Mouse (Mus musculus) forebrain, embryonic 13.5 days (tissue): Measurements from ENCODE around the gene Fam131a. TPM values are rescaled to one million over a fixed set of nuclear protein-coding genes. Genes with fewer than 3 reads are reported as not detected.
A peak's percentile ranks its signal among the peaks of the same experiment; 100 is the strongest.

Experiments
- ATAC-seq: fragments of 200-750 bp; cut with Nextera tagmentation; 2 replicates; pipeline ENCODE4 v1.8.0; 2017
- H3K27ac ChIP-seq: fragments of 300-500 bp; sonication (generic); 2 replicates; pipeline ENCODE4 v1.5.1; 2015; ENCODE audit warnings: inconsistent platforms, mild to moderate bottlenecking, moderate library complexity
- H3K27me3 ChIP-seq: fragments of 300-500 bp; sonication (generic); 2 replicates; pipeline ENCODE4 v1.6.1; 2015; ENCODE audit warnings: mild to moderate bottlenecking, inconsistent platforms
- H3K36me3 ChIP-seq: fragments of 300-500 bp; sonication (generic); 2 replicates; pipeline ENCODE4 v1.6.1; 2015; ENCODE audit warnings: mild to moderate bottlenecking, inconsistent platforms; ENCODE audit not compliant: poor library complexity, severe bottlenecking
- H3K4me1 ChIP-seq: fragments of 300-500 bp; sonication (generic); 2 replicates; pipeline ENCODE4 v1.6.1; 2015; ENCODE audit warnings: inconsistent platforms
- H3K4me2 ChIP-seq: fragments of 300-500 bp; sonication (generic); 2 replicates; pipeline ENCODE4 v1.6.1; 2015; ENCODE audit warnings: inconsistent platforms, mild to moderate bottlenecking, moderate library complexity
- H3K4me3 ChIP-seq: fragments of 300-500 bp; sonication (generic); 2 replicates; pipeline ENCODE4 v1.5.1; 2015; ENCODE audit warnings: mild to moderate bottlenecking, inconsistent platforms
- H3K9ac ChIP-seq: fragments of 300-500 bp; sonication (generic); 2 replicates; pipeline ENCODE4 v1.6.1; 2015; ENCODE audit warnings: mild to moderate bottlenecking, inconsistent platforms
- H3K9me3 ChIP-seq: fragments of 300-500 bp; sonication (generic); replicated peaks from 2 replicates; pipeline ENCODE4 v1.6.1; 2016; ENCODE audit warnings: inconsistent platforms
- WGBS: fragments of 180-500 bp; shearing (Covaris S2); methylation state at CpG from one replicate; pipeline ENCODE4 v1.1.7; 2015; 5-methylcytosine and 5-hydroxymethylcytosine counted together
- polyA plus RNA-seq: library from polyadenylated mRNA; unstranded; fragments of >200 nt; fragmentation: Nextera tagmentation; extraction: Ambion mirVana; gene quantifications from 2 replicates; pipeline ENCODE4 v1.2.1, GENCODE M21; 2015

Gene Fam131a
- polyA plus RNA-seq, 1 experiment from 2014 or later, result 32.5 TPM

DNA sequence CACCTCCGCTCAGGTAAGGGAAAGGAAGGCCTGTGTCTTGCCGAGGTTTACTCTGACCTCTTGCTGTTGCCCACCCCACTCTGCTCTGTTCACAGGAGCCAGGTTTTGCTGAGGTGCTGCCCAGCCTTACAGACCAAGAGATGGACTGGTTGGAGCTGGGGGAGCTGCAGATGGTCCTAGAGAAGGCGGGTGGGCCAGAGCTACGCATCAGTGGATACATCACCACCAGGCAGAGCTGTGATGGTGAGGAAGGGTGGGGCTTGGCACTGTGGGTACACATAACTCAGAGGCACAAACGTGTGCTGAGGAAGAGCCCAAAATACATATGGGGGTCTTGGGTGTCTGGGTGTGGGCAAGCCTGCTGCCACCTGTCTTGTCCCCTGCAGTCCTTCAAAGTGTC is 42.6 kb downstream of the Fam131a start:
- H3K9me3 ChIP-seq, result no peaks in the 10 kb centered on the region
- H3K27ac ChIP-seq, result no peak overlapping the region
- H3K4me3 ChIP-seq, result no peak overlapping the region
- 84% methylated on average over 5 of the region's 5 CpGs for WGBS
- H3K4me2 ChIP-seq, result no peak overlapping the region
- ATAC-seq, result no peak
- peaks cover 14% of the 10 kb centered on the region for H3K4me1 ChIP-seq
- H3K36me3 ChIP-seq, result 0 out of 2 replicates have a peak, but pooled peaks cover 2% of the 10 kb centered on the region
- no peak overlapping the region for H3K9ac ChIP-seq
- peaks cover 30% of the 10 kb centered on the region for H3K27me3 ChIP-seq

DNA sequence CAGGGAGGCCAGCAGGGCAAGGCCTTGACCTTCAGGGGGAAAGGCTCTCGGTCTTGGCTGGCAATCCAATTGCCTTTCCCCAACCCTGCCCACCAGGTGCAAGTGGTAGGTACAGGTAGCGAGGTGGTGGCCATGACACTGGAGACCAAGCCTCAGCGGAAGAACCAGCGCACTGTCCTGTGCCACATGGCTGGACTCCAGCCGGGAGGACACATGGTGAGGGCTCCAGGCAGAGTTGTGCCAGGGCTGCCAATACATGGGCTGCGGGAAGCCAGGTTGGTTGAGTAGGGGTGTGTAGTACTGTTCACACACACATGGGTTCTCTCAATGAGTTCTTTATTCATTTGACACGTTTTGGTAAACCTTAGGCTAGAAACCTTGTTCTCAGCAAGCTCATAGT is 43.1 kb downstream of the Fam131a start:
- ATAC-seq, result no peak
- H3K9ac ChIP-seq, result no peak overlapping the region
- no peak overlapping the region for H3K4me2 ChIP-seq
- peaks cover 14% of the 10 kb centered on the region for H3K4me1 ChIP-seq
- WGBS, result 90% methylated on average over 7 of the region's 7 CpGs
- H3K9me3 ChIP-seq, result no peaks in the 10 kb centered on the region
- H3K36me3 ChIP-seq, result 0 out of 2 replicates have a peak, but pooled peaks cover 2% of the 10 kb centered on the region
- H3K27me3 ChIP-seq, result peaks cover 28% of the 10 kb centered on the region
- no peak overlapping the region for H3K27ac ChIP-seq
- no peak overlapping the region for H3K4me3 ChIP-seq

DNA sequence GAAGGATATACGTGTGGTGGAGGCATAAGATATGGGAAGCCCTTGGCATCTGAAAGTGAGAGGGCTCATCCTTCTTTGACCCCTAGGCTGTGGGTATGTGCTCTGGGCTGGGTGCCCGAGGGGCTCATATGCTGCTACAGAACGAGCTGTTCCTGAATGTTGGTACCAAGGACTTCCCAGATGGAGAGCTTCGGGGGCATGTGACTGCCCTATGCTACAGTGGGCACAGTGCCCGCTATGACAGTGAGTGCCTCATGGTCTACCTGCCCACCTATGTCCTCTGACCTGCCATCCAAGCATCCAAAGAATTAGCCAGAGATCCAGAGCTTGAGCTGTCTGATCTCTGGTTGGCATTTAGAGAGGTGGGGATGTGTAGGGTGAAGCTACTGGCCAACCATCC is 43.8 kb downstream of the Fam131a start:
- 89% methylated on average over 5 of the region's 5 CpGs for WGBS
- Histone ChIP-seq H3K9me3 (no peaks in the 10 kb centered on the region), H3K4me1 (peaks cover 14% of the 10 kb centered on the region), H3K9ac (no peak overlapping the region), H3K27me3 (peaks cover 28% of the 10 kb centered on the region), H3K36me3 (0 out of 2 replicates have a peak, but pooled peaks cover 2% of the 10 kb centered on the region), H3K4me2 (no peak overlapping the region), H3K27ac (no peak overlapping the region), H3K4me3 (no peak overlapping the region)
- ATAC-seq, result no peak

DNA sequence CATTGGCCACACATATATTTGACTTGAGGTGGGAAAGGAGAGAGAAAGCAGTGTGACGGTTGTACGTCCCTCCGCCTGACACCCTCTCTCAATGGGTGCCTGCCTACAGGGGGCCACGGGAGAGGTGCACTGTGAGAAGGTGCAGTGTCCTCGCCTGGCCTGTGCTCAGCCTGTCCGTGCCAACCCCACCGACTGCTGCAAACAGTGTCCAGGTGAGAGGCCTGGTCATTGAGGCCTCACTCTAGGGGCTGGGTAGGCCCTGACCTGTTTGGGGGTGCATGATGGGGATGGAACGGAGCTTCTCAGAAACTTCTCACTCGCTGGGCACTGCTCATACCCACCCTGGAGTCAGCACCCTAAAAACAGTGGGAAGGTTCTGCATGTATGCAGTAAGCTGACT is 46.8 kb downstream of the Fam131a start:
- Histone ChIP-seq H3K27me3 (peaks cover 14% of the 10 kb centered on the region), H3K9ac (no peak overlapping the region), H3K4me2 (no peak overlapping the region), H3K36me3 (0 out of 2 replicates have a peak, but pooled peaks cover 2% of the 10 kb centered on the region), H3K9me3 (no peaks in the 10 kb centered on the region), H3K4me3 (no peak overlapping the region), H3K4me1 (no peaks in the 10 kb centered on the region), H3K27ac (no peak overlapping the region)
- 89% methylated on average over 9 of the region's 9 CpGs for WGBS
- ATAC-seq, result no peak

DNA sequence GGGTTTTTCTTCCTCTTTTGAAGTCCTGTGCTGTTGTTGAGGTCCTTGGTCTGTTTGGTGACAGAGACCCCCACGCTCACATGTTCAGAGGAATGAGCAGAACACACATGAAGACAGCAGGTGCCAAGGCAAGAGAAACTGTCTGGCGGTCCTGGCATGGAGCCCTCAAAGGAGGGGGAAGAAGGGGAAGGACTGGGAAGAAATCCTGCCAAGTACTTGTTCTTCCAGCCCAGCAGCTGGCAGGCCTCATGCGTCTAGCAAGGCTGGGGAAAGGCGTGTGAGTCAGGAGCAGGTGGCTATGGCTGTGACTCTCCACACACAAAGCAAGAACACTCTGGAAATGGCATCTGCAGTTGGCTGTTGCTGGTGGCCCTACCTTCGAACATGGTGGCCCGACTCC is 53.6 kb downstream of the Fam131a start:
- Histone ChIP-seq H3K9ac (no peak overlapping the region), H3K4me2 (no peak overlapping the region), H3K27me3 (no peaks in the 10 kb centered on the region), H3K36me3 (no peaks in the 10 kb centered on the region), H3K4me3 (no peak overlapping the region), H3K4me1 (peaks cover 8% of the 10 kb centered on the region; the same call in 1 of the 2 replicates), H3K27ac (0 out of 2 replicates have a peak overlapping the region, but pooled peaks have one; percentile 1), H3K9me3 (no peaks in the 10 kb centered on the region)
- WGBS, result 63% methylated on average over 6 of the region's 6 CpGs
- ATAC-seq, result peak; percentile 88

DNA sequence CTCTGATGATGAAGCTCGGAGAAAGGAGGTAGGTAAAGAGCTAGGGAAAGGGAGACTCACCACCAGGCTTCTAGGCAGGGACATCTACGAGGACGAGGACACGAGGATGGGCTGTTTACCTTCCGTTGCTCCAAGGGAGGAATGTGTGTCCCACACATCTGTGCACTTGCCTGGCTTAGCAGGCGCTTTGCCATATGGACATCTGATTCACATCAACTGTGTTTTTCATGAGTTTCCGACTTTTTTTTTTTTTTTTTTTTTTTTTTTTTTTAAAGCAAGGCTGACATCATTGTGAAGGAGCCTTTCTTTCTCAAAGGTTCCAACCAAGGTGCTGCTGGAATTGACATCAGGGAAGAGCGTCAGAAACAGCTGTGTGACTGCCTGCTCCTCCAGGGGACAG is 57.5 kb downstream of the Fam131a start:
- Histone ChIP-seq H3K4me3 (no peak overlapping the region), H3K27me3 (no peaks in the 10 kb centered on the region), H3K9ac (no peak overlapping the region), H3K4me2 (no peak overlapping the region), H3K4me1 (peaks cover 8% of the 10 kb centered on the region; the same call in 1 of the 2 replicates), H3K27ac (no peak overlapping the region), H3K9me3 (no peaks in the 10 kb centered on the region), H3K36me3 (no peaks in the 10 kb centered on the region)
- ATAC-seq, result no peak
- 67% methylated on average over 8 of the region's 8 CpGs for WGBS

Other genes starting within 250 kb of the Fam131a start
- gene Eif2b5, start 194.4 kb upstream of the Fam131a start, polyA plus RNA-seq, result 101 and 112 TPM in 2 replicates
- gene Dvl3, start 176.3 kb upstream of the Fam131a start, polyA plus RNA-seq, result 31.4 and 35.4 TPM in 2 replicates
- gene Ap2m1, start 157.8 kb upstream of the Fam131a start, polyA plus RNA-seq, result 970 and 989 TPM in 2 replicates
- gene Abcf3, start 144.7 kb upstream of the Fam131a start, polyA plus RNA-seq, result 75.3 TPM in 2 replicates
- gene Vwa5b2, start 103.8 kb upstream of the Fam131a start, polyA plus RNA-seq, result 1.8 and 3.3 TPM in 2 replicates
- gene Eef1akmt4, start 81.6 kb upstream of the Fam131a start, polyA plus RNA-seq, result 21.1 and 23.9 TPM in 2 replicates
- gene Gm49333, start 81.6 kb upstream of the Fam131a start, polyA plus RNA-seq, result 0.32 TPM in 1 of 2 replicates, not detected in the other
- 36.6 and 41.6 TPM in 2 replicates for gene Alg3, start 81.5 kb upstream of the Fam131a start, polyA plus RNA-seq
- gene Camk2n2, start 72.0 kb upstream of the Fam131a start, polyA plus RNA-seq, result 9.6 and 10.9 TPM in 2 replicates
- gene Ece2, start 63.4 kb upstream of the Fam131a start, polyA plus RNA-seq, result 7.1 and 7.8 TPM in 2 replicates
- 388 and 416 TPM in 2 replicates for gene Psmd2, start 41.6 kb upstream of the Fam131a start, polyA plus RNA-seq
- 146 and 165 TPM in 2 replicates for gene Eif4g1, start 24.9 kb upstream of the Fam131a start, polyA plus RNA-seq
- gene Polr2h, start 24.4 kb downstream of the Fam131a start, polyA plus RNA-seq, result 101 and 104 TPM in 2 replicates
- 13.2 and 14.5 TPM in 2 replicates for gene Clcn2, start 24.5 kb downstream of the Fam131a start, polyA plus RNA-seq
- gene Chrd, start 39.9 kb downstream of the Fam131a start, polyA plus RNA-seq, result 1.8 and 2.8 TPM in 2 replicates
- gene Thpo, start 41.3 kb downstream of the Fam131a start, polyA plus RNA-seq, result 0.68 and 0.74 TPM in 2 replicates